ENCODE assay signal across 9 mouse cellular contexts in genomic region chr2:165869257-165869656, GRCm38 (mm10). TPM values are rescaled to one million over a fixed set of nuclear protein-coding genes. Genes with fewer than 3 reads are reported as not detected.
DNase-seq lines count a peak whose midpoint lies in the region; ATAC-seq and TF ChIP-seq lines count a peak whose summit lies in the region.
"Had no signal": no experiment of that assay in that cellular context is flagged by ENCODE, and none has a peak within 500 bp of the region (broad histone marks: within the 10 kb centered on the region; RNA-seq: fewer than 3 reads in every experiment).

No protein-coding gene starts in this region.

- no peak for ATAC-seq in forebrain, postnatal 0 days
- ATAC-seq in kidney, embryonic 16.5 days (ENCODE audit: low FRiP score, low TSS enrichment): no peak
- no peak for ATAC-seq in embryonic facial prominence, embryonic 15.5 days (ENCODE audit: insufficient number of reproducible peaks, low FRiP score, low TSS enrichment, low read depth)
- peak; percentile 52 for ATAC-seq in liver, embryonic 16.5 days (ENCODE audit: low read depth)

- 73% methylated on average over 1 of the region's 1 CpGs for WGBS in forebrain, embryonic 10.5 days
- 84% methylated on average over 1 of the region's 1 CpGs for WGBS in forebrain, postnatal 0 days
- WGBS in kidney, embryonic 16.5 days: 80% methylated on average over 1 of the region's 1 CpGs
- WGBS in embryonic facial prominence, embryonic 15.5 days: 83% methylated on average over 1 of the region's 1 CpGs
- WGBS in liver, embryonic 16.5 days (ENCODE audit: insufficient replicate concordance): 43% methylated on average over 1 of the region's 1 CpGs

- H3K36me3 ChIP-seq in forebrain, embryonic 10.5 days (replicated peaks): peaks cover 83% of the 10 kb centered on the region
- H3K36me3 ChIP-seq in forebrain, postnatal 0 days (ENCODE audit: insufficient read depth): peaks cover 33% of the 10 kb centered on the region
- H3K36me3 ChIP-seq in kidney, embryonic 16.5 days (ENCODE audit: insufficient read depth, low read length): peaks cover 12% of the 10 kb centered on the region; the same call in 1 of the 2 replicates
- peaks cover 20% of the 10 kb centered on the region for H3K36me3 ChIP-seq in embryonic facial prominence, embryonic 15.5 days
- H3K36me3 ChIP-seq in liver, embryonic 16.5 days (ENCODE audit: control insufficient read depth, insufficient read depth): peaks cover 13% of the 10 kb centered on the region

- no peaks in the 10 kb centered on the region for H3K9me3 ChIP-seq in forebrain, embryonic 10.5 days
- H3K9me3 ChIP-seq in forebrain, postnatal 0 days (ENCODE audit: low read length): no peaks in the 10 kb centered on the region
- H3K9me3 ChIP-seq in kidney, embryonic 16.5 days (ENCODE audit: low read length): no peaks in the 10 kb centered on the region
- H3K9me3 ChIP-seq in embryonic facial prominence, embryonic 15.5 days (replicated peaks): no peaks in the 10 kb centered on the region
- H3K9me3 ChIP-seq in liver, embryonic 16.5 days (replicated peaks; ENCODE audit: control insufficient read depth, low read length): no peaks in the 10 kb centered on the region

- no peaks in the 10 kb centered on the region for H3K27me3 ChIP-seq in forebrain, embryonic 10.5 days (ENCODE audit: poor library complexity, severe bottlenecking)
- H3K27me3 ChIP-seq in forebrain, postnatal 0 days (ENCODE audit: insufficient read depth, low read length): no peaks in the 10 kb centered on the region
- no peaks in the 10 kb centered on the region for H3K27me3 ChIP-seq in kidney, embryonic 16.5 days (ENCODE audit: insufficient read depth, low read length)
- no peaks in the 10 kb centered on the region for H3K27me3 ChIP-seq in embryonic facial prominence, embryonic 15.5 days
- no peaks in the 10 kb centered on the region for H3K27me3 ChIP-seq in liver, embryonic 16.5 days (ENCODE audit: control insufficient read depth, insufficient read depth, low read depth, low read length)

- peak overlapping the region; percentile 74 for H3K27ac ChIP-seq in forebrain, embryonic 10.5 days
- H3K27ac ChIP-seq in forebrain, postnatal 0 days (ENCODE audit: low read depth, low read length): no peak overlapping the region
- H3K27ac ChIP-seq in kidney, embryonic 16.5 days (ENCODE audit: low read length): peak overlapping the region; percentile 69; the same call in 1 of the 2 replicates
- H3K27ac ChIP-seq in embryonic facial prominence, embryonic 15.5 days (replicated peaks): 0 out of 2 replicates have a peak overlapping the region, but pooled peaks have one; percentile 82
- peak overlapping the region; percentile 31; the same call in 1 of the 2 replicates for H3K27ac ChIP-seq in liver, embryonic 16.5 days (ENCODE audit: low read length)

- peaks cover 73% of the 10 kb centered on the region for H3K4me1 ChIP-seq in forebrain, embryonic 10.5 days
- H3K4me1 ChIP-seq in forebrain, postnatal 0 days (ENCODE audit: insufficient read depth): peaks cover 26% of the 10 kb centered on the region
- H3K4me1 ChIP-seq in kidney, embryonic 16.5 days (ENCODE audit: insufficient read depth, low read length): peaks cover 58% of the 10 kb centered on the region
- H3K4me1 ChIP-seq in embryonic facial prominence, embryonic 15.5 days: peaks cover 61% of the 10 kb centered on the region
- H3K4me1 ChIP-seq in liver, embryonic 16.5 days (ENCODE audit: control insufficient read depth, low read depth, low read length): peaks cover 15% of the 10 kb centered on the region

- no peak for DNase-seq in forebrain, embryonic 10.5 days (ENCODE audit: extremely low spot score, low spot score)
- no peak for DNase-seq in forebrain, postnatal 0 days
- no peak for DNase-seq in kidney, adult 9 months
- no peak for DNase-seq in testis, postnatal 10 days (ENCODE audit: low spot score)
- DNase-seq in thymus, adult 18-20 months: no peak
- DNase-seq: adrenal gland, postnatal 25 days had no signal

- no peak overlapping the region for H3K9ac ChIP-seq in forebrain, postnatal 0 days
- no peak overlapping the region for H3K9ac ChIP-seq in kidney, embryonic 16.5 days (replicated peaks; ENCODE audit: low read length)
- H3K9ac ChIP-seq in embryonic facial prominence, embryonic 15.5 days: no peak overlapping the region
- H3K9ac ChIP-seq in liver, embryonic 16.5 days (ENCODE audit: low read depth, low read length): no peak overlapping the region

- no peak overlapping the region for H3K4me3 ChIP-seq in forebrain, embryonic 10.5 days
- H3K4me3 ChIP-seq in forebrain, postnatal 0 days (ENCODE audit: low read depth, low read length): no peak overlapping the region
- no peak overlapping the region for H3K4me3 ChIP-seq in kidney, embryonic 16.5 days (ENCODE audit: low read length)
- no peak overlapping the region for H3K4me3 ChIP-seq in embryonic facial prominence, embryonic 15.5 days (replicated peaks)
- no peak overlapping the region for H3K4me3 ChIP-seq in liver, embryonic 16.5 days (ENCODE audit: low read depth, low read length)

- H3K4me2 ChIP-seq in forebrain, postnatal 0 days (ENCODE audit: low read depth): no peak overlapping the region
- H3K4me2 ChIP-seq in kidney, embryonic 16.5 days (replicated peaks; ENCODE audit: low read depth, low read length): no peak overlapping the region
- no peak overlapping the region for H3K4me2 ChIP-seq in embryonic facial prominence, embryonic 15.5 days (replicated peaks)
- H3K4me2 ChIP-seq in liver, embryonic 16.5 days (ENCODE audit: low read depth, low read length): no peak overlapping the region

- no peak for TF ChIP-seq CTCF in forebrain, postnatal 0 days (IDR thresholded peaks at IDR 0.05; ENCODE audit: low read depth)

RNA-seq across cellular contexts. Expression of gene Zmynd8, which starts 29.6 kb away (rescaled TPM):
- polyA plus RNA-seq in forebrain, embryonic 10.5 days (2016; fragmentation: Nextera tagmentation; extraction: Ambion mirVana): 60.2 and 64.4 TPM in 2 replicates
- total RNA-seq in forebrain, postnatal 0 days (2014; rRNA removed): 51.4 and 63.5 TPM in 2 replicates
- 37.7 and 45.7 TPM in 2 replicates for polyA plus RNA-seq in forebrain, postnatal 0 days (2015; fragmentation: Nextera tagmentation; extraction: Ambion mirVana)
- polyA plus RNA-seq in kidney, embryonic 16.5 days (2015; fragmentation: Nextera tagmentation; extraction: Ambion mirVana): 58.2 and 69.4 TPM in 2 replicates
- 50.4 and 50.9 TPM in 2 replicates for polyA plus RNA-seq in embryonic facial prominence, embryonic 15.5 days (2015; fragmentation: Nextera tagmentation; extraction: Ambion mirVana)
- polyA plus RNA-seq in liver, embryonic 16.5 days (2015; fragmentation: Nextera tagmentation; extraction: Ambion mirVana): 20.0 and 23.6 TPM in 2 replicates
